Mouse (Mus musculus) frontal cortex, postnatal 25 days (tissue): Measurements from ENCODE around the gene Unc13b.

Experiments
- DNase-seq, 2 experiments: peaks; one replicate each; pipeline ENCODE4 v3.0.0; 2022; ENCODE audit warnings: low spot score in 2 of 2

Unc13b gene

GRCm38 (mm10) chr4:43037860-43038566 is 20.7 kb upstream of the Unc13b start:
- no peak for DNase-seq

GRCm38 (mm10) chr4:43038567-43039495 is 19.9 kb upstream of the Unc13b start:
- DNase-seq = no peak

GRCm38 (mm10) chr4:43039609-43040008 is 19.1 kb upstream of the Unc13b start:
- DNase-seq = no peak

GRCm38 (mm10) chr4:43040114-43040572 is 18.6 kb upstream of the Unc13b start:
- peak; percentile 76 to 85 for DNase-seq

GRCm38 (mm10) chr4:43040881-43041547 is 17.7 kb upstream of the Unc13b start:
- DNase-seq = no peak

- DNase-seq = no peak
These were observed 15.0 kb upstream of the Unc13b start for GRCm38 (mm10) chr4:43043644-43044357.

- DNase-seq = no peak
These were observed 14.1 kb upstream of the Unc13b start for GRCm38 (mm10) chr4:43044673-43045072.

GRCm38 (mm10) chr4:43045285-43045658 is 13.5 kb upstream of the Unc13b start:
- no peak for DNase-seq

- peak; percentile 83 to 92 for DNase-seq
These were observed 13.0 kb upstream of the Unc13b start, which contains the start of gene Fam214b for GRCm38 (mm10) chr4:43045659-43046302. Gene Fam214b (minus strand): TSS chr4:43046220.

- no peak for DNase-seq
These were observed 12.1 kb upstream of the Unc13b start for GRCm38 (mm10) chr4:43046607-43047006.

GRCm38 (mm10) chr4:43047231-43047630 is 11.5 kb upstream of the Unc13b start:
- DNase-seq = no peak

GRCm38 (mm10) chr4:43052627-43053026 is 6.1 kb upstream of the Unc13b start:
- no peak for DNase-seq

- DNase-seq = no peak
These were observed 1.1 kb upstream of the Unc13b start for GRCm38 (mm10) chr4:43057654-43058053.

- DNase-seq = no peak
These were observed 381 bp upstream of the Unc13b start for GRCm38 (mm10) chr4:43058392-43058752.

- DNase-seq = no peak
These were observed 944 bp downstream of the Unc13b start for GRCm38 (mm10) chr4:43059697-43060096.

- no peak for DNase-seq
These were observed 1.5 kb downstream of the Unc13b start for GRCm38 (mm10) chr4:43060286-43060685.

- no peak for DNase-seq
These were observed 6.7 kb downstream of the Unc13b start for GRCm38 (mm10) chr4:43065471-43065870.

- no peak for DNase-seq
These were observed 16.2 kb downstream of the Unc13b start for GRCm38 (mm10) chr4:43074923-43075322.

- DNase-seq = no peak
These were observed 19.4 kb downstream of the Unc13b start for GRCm38 (mm10) chr4:43078071-43078718.

- DNase-seq = no peak
These were observed 23.7 kb downstream of the Unc13b start for GRCm38 (mm10) chr4:43082458-43082857.

GRCm38 (mm10) chr4:43089950-43090349 is 31.2 kb downstream of the Unc13b start:
- DNase-seq = no peak
